Mouse (Mus musculus): ENCODE data around the gene Mettl8. TPM values are rescaled to one million over a fixed set of nuclear protein-coding genes. Genes with fewer than 3 reads are reported as not detected.

The Mettl8 gene
- polyA plus RNA-seq, 1 experiment from 2014 or later = 12.9 TPM

DNA sequence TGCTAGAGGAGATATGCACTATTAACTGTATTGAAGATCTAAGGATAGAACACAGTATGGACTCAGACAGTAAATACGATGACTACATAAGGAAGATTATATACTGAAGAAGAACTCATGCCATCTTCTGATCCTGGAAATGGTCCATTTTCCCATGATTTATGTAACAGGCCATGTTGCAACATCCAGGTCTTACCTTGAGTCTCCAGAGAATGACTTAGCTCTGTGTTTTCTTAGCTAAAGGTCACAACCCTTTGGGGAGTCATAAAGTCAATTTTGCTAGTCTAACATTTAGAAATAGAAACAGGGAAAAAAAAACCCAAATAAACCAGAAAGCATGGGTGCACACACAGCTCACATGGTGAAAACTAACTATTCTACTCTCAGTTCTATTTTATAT lies 43.6 kb downstream of the Mettl8 start:
- H3K9ac ChIP-seq (replicated peaks) = no peak overlapping the region
- H3K4me1 ChIP-seq = no peaks in the 10 kb centered on the region
- ATAC-seq (ENCODE audit: low FRiP score) = no peak
- no peak overlapping the region for H3K4me3 ChIP-seq (replicated peaks)
- H3K36me3 ChIP-seq = no peaks in the 10 kb centered on the region
- H3K9me3 ChIP-seq (replicated peaks) = no peaks in the 10 kb centered on the region
- 97% methylated on average over 1 of the region's 1 CpGs for WGBS
- H3K27me3 ChIP-seq (replicated peaks) = no peaks in the 10 kb centered on the region
- H3K4me2 ChIP-seq = no peak overlapping the region
- no peak overlapping the region for H3K27ac ChIP-seq (replicated peaks)

DNA sequence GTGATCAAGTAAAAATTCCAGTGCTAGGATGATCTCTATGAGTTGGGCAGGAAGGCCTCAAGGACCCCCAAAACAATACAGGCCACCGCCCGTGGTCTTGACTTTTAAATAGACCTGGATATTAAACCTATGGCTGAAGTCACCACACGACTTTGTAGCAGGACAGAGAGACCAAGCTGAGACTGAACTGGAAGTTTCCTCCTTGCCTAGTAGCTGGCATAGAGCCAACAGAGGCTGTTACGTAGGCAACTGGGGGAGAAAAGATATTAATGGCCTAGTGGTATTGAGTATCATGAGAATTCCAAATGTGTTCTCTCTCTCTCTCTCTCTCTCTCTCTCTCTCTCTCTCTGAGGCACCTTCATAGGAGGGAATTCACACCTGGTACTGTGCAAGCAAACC lies 51.0 kb downstream of the Mettl8 start:
- no peak for ATAC-seq (ENCODE audit: low FRiP score)
- WGBS = 63% methylated on average over 4 of the region's 4 CpGs
- Histone ChIP-seq H3K27me3 (replicated peaks) (no peaks in the 10 kb centered on the region), H3K4me1 (no peaks in the 10 kb centered on the region), H3K27ac (replicated peaks) (no peak overlapping the region), H3K36me3 (no peaks in the 10 kb centered on the region), H3K4me2 (no peak overlapping the region), H3K4me3 (replicated peaks) (no peak overlapping the region), H3K9me3 (replicated peaks) (no peaks in the 10 kb centered on the region), H3K9ac (replicated peaks) (no peak overlapping the region)

DNA sequence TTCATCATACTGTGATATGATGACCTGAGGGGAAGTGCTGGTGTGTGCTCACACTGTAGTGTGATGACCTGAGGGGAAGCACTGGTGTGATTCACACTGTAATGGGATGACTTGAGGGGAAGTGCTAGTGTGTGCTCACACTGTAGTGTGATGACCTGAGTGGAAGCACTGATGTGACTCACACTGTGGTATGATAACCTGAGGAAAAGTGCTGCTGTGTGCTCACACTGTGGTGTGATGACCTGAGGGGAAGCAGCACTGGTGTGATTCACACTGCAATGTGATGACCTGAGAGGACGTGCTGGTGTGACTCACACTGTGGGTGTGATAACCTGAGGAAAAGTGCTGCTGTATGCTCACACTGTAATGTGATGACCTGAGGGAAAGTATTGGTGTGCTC lies 52.9 kb downstream of the Mettl8 start:
- Histone ChIP-seq H3K36me3 (no peaks in the 10 kb centered on the region), H3K4me3 (replicated peaks) (no peak overlapping the region), H3K9ac (replicated peaks) (no peak overlapping the region), H3K27me3 (replicated peaks) (no peaks in the 10 kb centered on the region), H3K9me3 (replicated peaks) (no peaks in the 10 kb centered on the region), H3K27ac (replicated peaks) (no peak overlapping the region), H3K4me2 (no peak overlapping the region), H3K4me1 (no peaks in the 10 kb centered on the region)
- no peak for ATAC-seq (ENCODE audit: low FRiP score)
- 90% methylated on average over 1 of the region's 1 CpGs for WGBS

DNA sequence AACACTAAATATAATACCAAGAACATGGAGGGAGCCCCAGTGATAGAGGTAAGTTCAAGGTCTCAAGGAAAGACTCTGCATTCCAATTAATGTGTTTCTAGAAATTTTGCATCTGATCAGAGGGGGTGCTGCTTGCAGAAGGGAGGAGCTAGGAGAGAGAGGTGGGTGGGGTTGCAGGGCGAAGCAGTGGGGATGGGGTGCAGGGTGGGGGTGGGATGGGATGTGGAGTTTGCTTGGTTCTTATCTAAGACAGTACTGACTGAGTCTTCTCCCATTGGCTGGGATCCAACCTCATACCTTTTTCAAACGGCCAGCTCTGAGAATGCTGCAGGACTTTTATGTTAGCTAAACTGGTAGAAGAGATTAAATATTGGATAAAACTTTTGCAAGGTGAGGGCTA lies 56.6 kb downstream of the Mettl8 start:
- Histone ChIP-seq H3K9ac (replicated peaks) (no peak overlapping the region), H3K4me2 (no peak overlapping the region), H3K27me3 (replicated peaks) (no peaks in the 10 kb centered on the region), H3K36me3 (no peaks in the 10 kb centered on the region), H3K27ac (replicated peaks) (no peak overlapping the region), H3K4me3 (replicated peaks) (no peak overlapping the region), H3K9me3 (replicated peaks) (no peaks in the 10 kb centered on the region), H3K4me1 (no peaks in the 10 kb centered on the region)
- no peak for ATAC-seq (ENCODE audit: low FRiP score)
- 76% methylated on average over 2 of the region's 2 CpGs for WGBS

DNA sequence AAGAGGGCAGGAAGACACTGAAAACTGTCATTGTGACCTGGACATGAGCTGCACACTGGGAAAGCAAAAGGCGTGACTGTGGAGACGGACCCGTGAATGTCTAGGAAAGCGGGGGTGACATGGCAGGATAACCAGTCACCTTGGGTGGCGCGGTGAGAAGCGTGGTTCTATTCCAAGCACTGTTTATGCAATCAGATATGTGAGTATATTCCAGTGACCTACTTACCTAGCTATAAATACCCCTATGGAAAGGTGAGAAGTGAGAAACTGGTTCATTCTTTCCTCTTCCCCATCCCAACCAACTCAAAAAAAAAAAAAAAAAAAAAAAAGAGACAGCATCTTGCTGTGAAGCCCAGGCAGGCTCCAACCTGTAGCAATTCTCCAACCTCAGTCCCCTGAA lies 58.9 kb downstream of the Mettl8 start:
- Histone ChIP-seq H3K9ac (replicated peaks) (no peak overlapping the region), H3K4me3 (replicated peaks) (no peak overlapping the region), H3K27ac (replicated peaks) (no peak overlapping the region), H3K4me1 (no peaks in the 10 kb centered on the region), H3K9me3 (replicated peaks) (no peaks in the 10 kb centered on the region), H3K36me3 (no peaks in the 10 kb centered on the region), H3K4me2 (no peak overlapping the region), H3K27me3 (replicated peaks) (no peaks in the 10 kb centered on the region)
- no peak for ATAC-seq (ENCODE audit: low FRiP score)
- WGBS = 98% methylated on average over 7 of the region's 7 CpGs

DNA sequence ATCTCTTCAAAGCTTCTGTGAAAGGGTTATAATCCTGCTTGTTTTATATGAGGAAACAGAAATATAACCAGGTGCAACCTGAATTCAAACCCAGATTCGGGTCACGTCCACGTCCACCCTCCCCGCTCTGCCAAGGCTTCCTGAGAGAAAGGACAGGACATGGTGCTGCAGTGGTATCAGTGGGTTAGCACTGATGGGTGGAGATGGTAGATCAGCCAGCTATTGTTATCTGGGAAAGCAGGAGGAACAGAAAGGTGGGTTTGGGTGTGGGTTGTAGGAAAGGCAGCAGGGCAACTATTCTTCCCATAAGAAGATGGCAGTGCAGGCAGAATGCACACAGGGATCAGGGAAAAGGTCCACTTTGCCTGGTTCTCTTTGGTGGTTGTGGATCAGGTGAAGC lies 59.5 kb downstream of the Mettl8 start:
- no peak overlapping the region for H3K27ac ChIP-seq (replicated peaks)
- H3K4me3 ChIP-seq (replicated peaks) = no peak overlapping the region
- H3K4me2 ChIP-seq = no peak overlapping the region
- 95% methylated on average over 4 of the region's 4 CpGs for WGBS
- H3K4me1 ChIP-seq = no peaks in the 10 kb centered on the region
- H3K9ac ChIP-seq (replicated peaks) = no peak overlapping the region
- H3K27me3 ChIP-seq (replicated peaks) = no peaks in the 10 kb centered on the region
- H3K36me3 ChIP-seq = no peaks in the 10 kb centered on the region
- H3K9me3 ChIP-seq (replicated peaks) = no peaks in the 10 kb centered on the region
- ATAC-seq (ENCODE audit: low FRiP score) = no peak

DNA sequence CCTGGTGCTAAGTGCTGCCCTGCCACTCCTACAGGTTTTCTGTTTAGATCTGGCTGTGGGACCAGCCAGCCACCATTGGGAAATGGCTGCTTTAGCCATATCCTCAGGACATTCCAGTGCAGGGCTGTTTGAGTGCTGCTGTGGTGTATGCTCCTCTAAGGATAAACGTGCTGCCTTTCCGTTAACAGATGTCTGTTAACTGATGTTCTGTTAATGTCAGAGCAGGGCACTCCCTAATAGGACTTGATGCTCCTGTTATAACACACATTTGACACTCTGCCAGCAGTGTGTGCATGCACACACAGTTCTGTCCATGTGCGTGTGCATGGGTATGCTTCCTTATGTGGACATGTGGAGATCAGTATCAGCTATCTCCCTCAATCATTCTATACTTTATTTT lies 61.6 kb downstream of the Mettl8 start:
- WGBS = 79% methylated on average over 3 of the region's 3 CpGs
- Histone ChIP-seq H3K4me3 (replicated peaks) (no peak overlapping the region), H3K9me3 (replicated peaks) (no peaks in the 10 kb centered on the region), H3K4me1 (peaks cover 11% of the 10 kb centered on the region), H3K27ac (replicated peaks) (no peak overlapping the region), H3K9ac (replicated peaks) (no peak overlapping the region), H3K36me3 (no peaks in the 10 kb centered on the region), H3K4me2 (no peak overlapping the region), H3K27me3 (replicated peaks) (no peaks in the 10 kb centered on the region)
- no peak for ATAC-seq (ENCODE audit: low FRiP score)

DNA sequence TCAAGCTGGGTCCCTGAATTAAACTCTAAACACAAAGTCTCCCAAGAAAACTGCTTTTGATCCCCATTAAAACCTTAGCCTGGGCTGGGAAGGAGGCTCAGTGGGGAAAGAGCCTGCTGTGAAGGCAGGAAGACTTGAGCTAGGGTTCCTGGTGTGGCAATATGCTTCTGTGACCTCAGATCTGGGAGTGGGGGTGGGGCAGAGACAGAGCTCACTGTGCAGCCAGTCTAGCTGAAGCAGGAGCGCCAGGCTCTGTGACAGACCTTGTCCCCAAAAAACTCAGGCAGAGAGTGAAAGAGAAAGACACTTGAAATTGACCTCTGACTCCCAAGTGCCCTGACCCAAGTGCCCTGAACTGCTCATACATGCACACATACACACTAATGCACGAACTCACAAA lies 62.7 kb downstream of the Mettl8 start:
- no peaks in the 10 kb centered on the region for H3K9me3 ChIP-seq (replicated peaks)
- H3K27ac ChIP-seq (replicated peaks) = no peak overlapping the region
- H3K27me3 ChIP-seq (replicated peaks) = no peaks in the 10 kb centered on the region
- no peak for ATAC-seq (ENCODE audit: low FRiP score)
- H3K4me3 ChIP-seq (replicated peaks) = no peak overlapping the region
- H3K4me2 ChIP-seq = no peak overlapping the region
- H3K4me1 ChIP-seq = peaks cover 11% of the 10 kb centered on the region
- 88% methylated on average over 2 of the region's 2 CpGs for WGBS
- no peak overlapping the region for H3K9ac ChIP-seq (replicated peaks)
- no peaks in the 10 kb centered on the region for H3K36me3 ChIP-seq

DNA sequence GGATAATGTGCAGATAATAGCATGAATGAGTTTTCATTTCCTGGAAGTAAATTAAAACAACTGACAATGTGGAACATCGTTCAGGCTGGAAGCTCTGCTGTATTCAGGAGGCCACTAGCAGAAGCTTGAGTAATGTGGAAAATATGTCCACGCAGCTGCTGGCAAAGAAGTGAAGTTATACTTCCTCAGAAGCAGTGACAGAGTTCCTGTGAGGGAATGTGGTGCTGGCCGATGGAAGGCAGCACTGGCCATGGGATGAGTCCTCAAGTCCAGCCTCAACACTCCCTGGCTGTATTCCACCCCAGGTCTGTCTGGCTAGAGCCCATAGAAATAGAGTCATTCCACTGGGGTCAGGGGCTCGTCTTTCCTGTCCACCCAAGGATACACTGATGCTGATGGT lies 65.2 kb downstream of the Mettl8 start:
- H3K36me3 ChIP-seq = no peaks in the 10 kb centered on the region
- no peak overlapping the region for H3K27ac ChIP-seq (replicated peaks)
- WGBS = 73% methylated on average over 4 of the region's 4 CpGs
- ATAC-seq (ENCODE audit: low FRiP score) = no peak
- no peak overlapping the region for H3K9ac ChIP-seq (replicated peaks)
- H3K4me1 ChIP-seq = peaks cover 11% of the 10 kb centered on the region
- no peaks in the 10 kb centered on the region for H3K27me3 ChIP-seq (replicated peaks)
- no peak overlapping the region for H3K4me3 ChIP-seq (replicated peaks)
- no peaks in the 10 kb centered on the region for H3K9me3 ChIP-seq (replicated peaks)
- H3K4me2 ChIP-seq = no peak overlapping the region

DNA sequence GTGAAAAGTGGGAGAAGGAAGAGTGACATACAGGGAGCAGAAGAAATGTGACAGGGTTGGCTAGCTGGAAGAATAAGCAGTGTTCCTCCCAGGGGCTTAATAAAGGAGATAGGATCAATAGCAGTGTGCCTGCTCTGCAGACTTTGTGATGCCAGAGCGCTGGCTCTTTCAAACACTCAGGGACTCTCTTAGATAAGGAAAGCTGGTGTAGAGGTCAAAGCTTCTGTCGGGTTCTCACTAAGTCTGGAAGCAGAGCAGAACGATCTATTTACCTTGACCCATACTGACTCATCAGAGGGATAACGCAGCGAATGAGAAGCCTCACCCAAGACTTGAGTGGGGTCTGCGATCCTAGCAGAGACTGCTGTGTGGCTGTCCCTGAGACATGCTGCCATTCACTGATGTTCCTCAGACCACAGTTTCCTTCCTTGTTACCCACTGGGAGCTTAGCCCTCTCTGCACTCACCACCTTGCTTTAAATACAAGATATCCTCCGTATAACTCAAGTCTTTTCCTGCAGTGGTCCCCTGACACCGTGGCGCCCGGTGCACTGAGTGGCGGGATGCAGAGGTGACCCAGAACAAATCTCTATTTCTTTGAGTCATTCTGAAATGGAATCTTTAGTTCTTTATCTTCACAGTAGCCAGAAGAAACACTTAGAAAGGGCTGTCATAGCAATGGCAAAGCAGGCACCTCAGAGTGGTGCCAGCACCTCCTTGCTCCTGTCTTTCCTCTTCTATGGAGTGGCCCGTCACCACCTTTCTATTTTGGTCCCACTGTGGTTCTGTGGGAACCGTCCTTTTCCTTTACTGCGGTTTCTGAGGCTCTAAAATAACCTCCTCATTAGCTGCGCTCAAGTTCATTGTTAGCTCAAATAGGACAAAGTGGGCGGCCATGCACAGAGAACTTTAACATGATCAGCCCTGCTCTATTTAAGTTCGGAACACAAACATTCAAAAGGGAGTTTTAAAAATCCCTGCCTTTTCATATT lies 65.9 kb downstream of the Mettl8 start:
- Histone ChIP-seq H3K9ac (replicated peaks) (no peak overlapping the region), H3K4me3 (replicated peaks) (no peak overlapping the region), H3K27ac (replicated peaks) (no peak overlapping the region), H3K4me2 (no peak overlapping the region), H3K27me3 (replicated peaks) (no peaks in the 10 kb centered on the region), H3K9me3 (replicated peaks) (no peaks in the 10 kb centered on the region), H3K4me1 (peaks cover 11% of the 10 kb centered on the region), H3K36me3 (no peaks in the 10 kb centered on the region)
- no peak for ATAC-seq (ENCODE audit: low FRiP score)
- 68% methylated on average over 17 of the region's 17 CpGs for WGBS

DNA sequence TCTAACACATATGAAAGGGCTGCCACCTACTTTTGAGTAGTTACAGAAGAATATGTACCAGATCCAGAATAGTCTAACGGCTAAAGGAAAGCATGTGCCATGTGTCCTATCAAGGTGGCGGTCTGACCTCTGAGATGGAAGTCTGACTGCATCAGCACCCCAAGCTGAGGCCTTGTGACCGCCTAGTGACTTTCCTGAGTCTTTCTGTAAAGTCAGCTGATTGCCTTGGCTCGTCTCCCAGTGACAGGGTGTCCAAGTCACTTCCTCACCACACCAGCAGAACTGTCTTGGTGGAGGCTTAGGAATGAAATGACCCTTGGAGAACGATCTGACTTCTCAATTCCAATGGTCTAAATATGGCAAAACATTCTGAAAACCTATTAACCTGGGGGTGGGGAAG lies 77.1 kb downstream of the Mettl8 start:
- no peak for ATAC-seq (ENCODE audit: low FRiP score)
- Histone ChIP-seq H3K27ac (replicated peaks) (no peak overlapping the region), H3K9me3 (replicated peaks) (no peaks in the 10 kb centered on the region), H3K36me3 (no peaks in the 10 kb centered on the region), H3K4me3 (replicated peaks) (no peak overlapping the region), H3K4me1 (no peaks in the 10 kb centered on the region), H3K27me3 (replicated peaks) (no peaks in the 10 kb centered on the region), H3K9ac (replicated peaks) (no peak overlapping the region), H3K4me2 (no peak overlapping the region)
- 91% methylated on average over 5 of the region's 5 CpGs for WGBS

DNA sequence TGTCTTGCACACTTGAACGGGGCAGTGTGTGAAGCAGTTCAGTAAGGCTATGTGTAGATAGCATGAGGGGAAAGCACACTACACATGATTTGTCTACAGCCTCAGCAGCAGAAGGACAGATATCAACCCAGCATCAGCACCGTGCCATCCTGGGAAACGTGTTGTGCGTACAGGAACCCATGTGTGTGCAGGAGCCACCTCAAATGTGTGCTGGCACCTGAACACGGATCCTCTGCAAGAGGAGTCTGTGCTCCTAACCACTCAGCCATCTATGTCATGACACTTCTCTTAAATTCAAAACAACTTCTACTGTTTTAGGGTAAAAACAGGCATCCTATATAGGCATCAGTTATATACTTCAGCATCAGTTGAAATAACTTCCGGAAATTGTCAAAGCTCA lies 80.6 kb downstream of the Mettl8 start:
- H3K4me1 ChIP-seq = peaks cover 6% of the 10 kb centered on the region; the same call in 1 of the 2 replicates
- H3K4me3 ChIP-seq (replicated peaks) = no peak overlapping the region
- H3K9ac ChIP-seq (replicated peaks) = no peak overlapping the region
- H3K27ac ChIP-seq (replicated peaks) = no peak overlapping the region
- H3K4me2 ChIP-seq = no peak overlapping the region
- H3K9me3 ChIP-seq (replicated peaks) = no peaks in the 10 kb centered on the region
- no peaks in the 10 kb centered on the region for H3K27me3 ChIP-seq (replicated peaks)
- 98% methylated on average over 6 of the region's 6 CpGs for WGBS
- no peaks in the 10 kb centered on the region for H3K36me3 ChIP-seq
- no peak for ATAC-seq (ENCODE audit: low FRiP score)

All from neural tube, embryonic 15.5 days (tissue).